Mouse (Mus musculus) olfactory bulb, adult 2 months (tissue): ENCODE data around the gene Aspscr1. TPM values are rescaled to one million over a fixed set of nuclear protein-coding genes. Genes with fewer than 3 reads are reported as not detected.

Experiments
- H3K27ac ChIP-seq: fragments of 200-500 bp; 2 replicates; pipeline ENCODE4 v1.5.1; 2012; ENCODE audit warnings: low read depth, low read length; ENCODE audit not compliant: insufficient read depth
- H3K4me1 ChIP-seq: fragments of 200-500 bp; 2 replicates; pipeline ENCODE4 v1.6.1; 2012; ENCODE audit warnings: low read length; ENCODE audit not compliant: control insufficient read depth, insufficient read depth
- H3K4me3 ChIP-seq: fragments of 200-500 bp; 2 replicates; pipeline ENCODE4 v1.5.1; 2012; ENCODE audit warnings: mild to moderate bottlenecking, low read depth, low read length, moderate library complexity; ENCODE audit not compliant: insufficient read depth
- CTCF ChIP-seq: fragments of 200-500 bp; IDR thresholded peaks from 2 replicates; pipeline ENCODE4 v1.5.1; 2012; ENCODE audit warnings: low read depth, mild to moderate bottlenecking, low read length, moderate library complexity; ENCODE audit not compliant: insufficient read depth
- POLR2A ChIP-seq: fragments of 200-500 bp; IDR thresholded peaks from 2 replicates; pipeline ENCODE4 v1.6.1; 2012; ENCODE audit warnings: mild to moderate bottlenecking, low read depth, low read length, moderate library complexity; ENCODE audit not compliant: insufficient read depth
- WGBS: fragments of 180-500 bp; shearing (Covaris S2); methylation state at CpG from one replicate; pipeline ENCODE4 v1.1.7; 2018; 5-methylcytosine and 5-hydroxymethylcytosine counted together
- polyA plus RNA-seq: library from polyadenylated mRNA; stranded (reverse); fragments of >200 nt; gene quantifications from 2 replicates; pipeline ENCODE4 v1.2.4, GENCODE M21; 2012; ENCODE audit warnings: low replicate concordance; ENCODE audit not compliant: missing spikeins, insufficient read depth, insufficient read length

Aspscr1 gene
- polyA plus RNA-seq, result not detected in 2 replicates

DNA sequence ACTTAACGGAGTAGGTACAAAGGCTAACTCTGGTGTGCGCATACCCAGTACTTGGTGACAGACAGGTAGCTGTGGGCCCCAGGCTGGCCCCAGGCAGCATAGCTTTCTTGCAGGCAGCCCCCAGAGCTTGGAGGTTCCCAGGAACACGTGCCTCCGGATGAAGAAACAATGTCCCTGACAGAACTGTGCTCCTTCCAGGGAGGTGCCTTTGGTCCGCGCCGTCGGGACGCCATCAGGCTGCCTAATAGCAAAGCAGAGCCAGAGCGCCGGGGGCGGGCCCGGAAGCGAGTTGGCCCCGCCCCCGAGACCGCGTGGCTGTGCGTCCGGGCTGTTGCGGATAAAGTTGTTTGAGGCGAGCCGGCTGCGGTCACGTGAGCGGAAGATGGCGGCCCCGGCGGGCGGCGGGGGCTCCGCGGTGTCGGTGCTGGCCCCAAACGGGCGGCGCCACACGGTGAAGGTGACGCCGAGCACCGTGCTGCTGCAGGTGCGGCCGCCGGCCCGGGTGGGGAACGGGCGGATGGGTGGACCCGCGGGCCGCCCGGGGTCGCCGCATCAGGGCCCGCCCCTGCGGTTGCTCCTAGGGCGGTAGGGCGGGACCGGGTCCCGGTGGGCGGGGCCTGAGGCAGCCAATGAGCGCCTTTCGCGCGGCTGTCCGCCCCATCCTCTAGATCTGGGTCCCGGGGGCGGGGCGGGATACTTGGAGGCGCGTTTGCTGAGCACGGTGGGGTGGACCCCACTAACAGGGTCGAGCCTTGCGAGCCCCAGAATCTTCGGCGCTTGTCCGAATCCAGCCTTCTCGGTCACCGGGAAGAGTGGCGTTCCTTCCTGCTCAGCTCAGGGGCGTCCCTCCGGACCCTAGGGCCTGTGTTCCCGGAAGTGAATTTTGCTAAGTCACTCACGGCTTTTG, at the start of gene Aspscr1:
Gene Aspscr1, plus strand, starts transcription at position 287 of the 907 bp plus-strand sequence.
- WGBS, result 1% methylated on average over 83 of the region's 83 CpGs
- Histone ChIP-seq H3K27ac (0 out of 2 replicates have a peak within 1 kb of the TSS, but pooled peaks have one; percentile 19), H3K4me3 (peak within 1 kb of the TSS; percentile 85), H3K4me1 (peaks cover 12% of the 10 kb centered on the region)
- peak; percentile 54; the same call in 1 of the 2 replicates for TF ChIP-seq POLR2A
- no peak for TF ChIP-seq CTCF

- 12% methylated on average over 29 of the region's 30 CpGs for WGBS
- Histone ChIP-seq H3K27ac (no peak overlapping the region), H3K4me1 (peaks cover 18% of the 10 kb centered on the region), H3K4me3 (peak overlapping the region; percentile 90)
- TF ChIP-seq POLR2A, result no peak
- peak; percentile 43; the same call in 1 of the 2 replicates for TF ChIP-seq CTCF
Observed at GRCm38 (mm10) chr11:120623961-120624679, 48.7 kb upstream of the Aspscr1 start.

- under 1% methylated on average over 53 of the region's 53 CpGs for WGBS
- peak; percentile 70 for TF ChIP-seq POLR2A
- TF ChIP-seq CTCF, result no peak
- peaks cover 23% of the 10 kb centered on the region for H3K4me1 ChIP-seq
- peak overlapping the region; percentile 90 for H3K4me3 ChIP-seq
- H3K27ac ChIP-seq, result no peak overlapping the region
Observed at GRCm38 (mm10) chr11:120624680-120625111, 48.1 kb upstream of the Aspscr1 start.

GRCm38 (mm10) chr11:120625152-120625775, 47.5 kb upstream of the Aspscr1 start, which contains the start of gene Sirt7:
Sirt7 (minus strand) TSS chr11:120625240.
- Histone ChIP-seq H3K4me1 (peaks cover 29% of the 10 kb centered on the region), H3K4me3 (peak within 1 kb of the TSS; percentile 90), H3K27ac (0 out of 2 replicates have a peak within 1 kb of the TSS, but pooled peaks have one; percentile 22)
- WGBS, result 12% methylated on average over 5 of the region's 5 CpGs
- no peak for TF ChIP-seq CTCF
- TF ChIP-seq POLR2A, result no peak

DNA sequence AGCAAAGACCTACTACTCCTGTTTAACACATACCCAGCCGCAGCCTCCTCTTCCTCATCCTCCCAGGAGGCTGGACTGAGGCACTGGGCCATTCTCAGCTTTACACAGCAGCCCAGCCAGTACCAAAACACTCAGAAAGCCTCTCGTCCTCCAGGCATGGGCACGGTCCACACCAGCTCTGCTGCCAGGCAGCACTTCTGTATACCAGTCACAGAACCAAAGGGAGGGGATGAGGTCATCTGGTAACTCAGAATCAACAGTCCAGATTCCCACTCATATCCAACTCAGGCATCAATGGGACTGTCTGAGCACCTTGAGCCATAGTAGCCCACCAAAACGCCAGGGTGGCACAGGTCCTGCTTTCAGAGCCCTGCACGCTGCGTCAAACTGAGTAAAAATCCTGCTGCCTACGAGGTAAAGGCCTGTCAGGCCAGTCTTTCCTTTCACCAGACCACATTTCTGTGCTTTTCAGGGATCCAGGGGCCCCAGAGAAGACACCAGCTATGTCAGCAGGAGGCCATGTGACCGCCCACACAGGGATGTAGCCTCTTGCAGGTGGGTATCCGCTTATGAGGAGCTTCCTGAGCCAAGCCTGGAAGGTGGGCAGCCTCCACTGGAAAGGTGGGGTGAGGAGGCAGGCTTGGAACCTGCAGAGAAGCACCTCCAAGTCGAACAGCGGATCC, 45.8 kb upstream of the Aspscr1 start:
- TF ChIP-seq CTCF, result no peak
- TF ChIP-seq POLR2A, result no peak
- Histone ChIP-seq H3K4me1 (peaks cover 42% of the 10 kb centered on the region), H3K27ac (no peak overlapping the region), H3K4me3 (no peak overlapping the region)
- 83% methylated on average over 11 of the region's 11 CpGs for WGBS

DNA sequence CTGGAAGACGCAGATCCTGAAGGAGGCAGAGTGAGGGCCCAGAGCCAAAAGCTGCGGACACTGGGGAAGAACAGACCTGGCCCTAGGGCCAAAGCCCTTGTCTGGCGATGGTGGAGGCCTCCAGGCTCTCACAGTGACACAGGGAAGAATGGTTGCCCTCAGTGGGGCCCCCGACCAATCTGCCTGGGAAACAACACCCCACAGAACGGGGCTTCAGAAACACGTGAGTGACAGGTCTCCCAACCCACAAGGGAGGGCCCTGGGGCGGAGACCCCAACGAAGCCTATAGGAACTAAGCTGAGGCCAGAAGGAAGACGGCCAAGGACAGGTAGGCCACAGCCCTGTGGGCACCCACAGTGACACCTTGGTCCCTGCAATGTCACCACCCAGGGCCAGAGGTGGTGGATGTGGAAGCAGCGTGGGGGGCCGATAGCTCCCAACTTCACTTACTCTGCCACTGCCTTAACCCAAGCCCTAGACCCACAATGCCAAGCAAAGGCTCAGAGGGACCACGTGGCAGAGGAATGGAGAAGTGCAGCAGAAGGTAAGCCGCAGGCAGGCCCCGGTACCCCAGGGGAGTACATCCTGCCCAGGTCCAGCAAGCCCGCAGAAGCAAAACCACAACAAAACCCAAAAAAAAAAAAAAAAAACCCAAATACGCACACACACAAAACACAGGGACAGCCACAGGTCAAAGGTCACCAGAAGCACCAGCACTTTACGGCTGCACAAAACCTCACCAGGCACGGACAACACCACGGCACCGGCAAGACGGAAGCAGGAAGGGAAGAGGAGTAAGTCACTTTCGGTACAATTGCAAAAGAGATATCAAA, 45.1 kb upstream of the Aspscr1 start:
- H3K4me3 ChIP-seq, result no peak overlapping the region
- peaks cover 44% of the 10 kb centered on the region for H3K4me1 ChIP-seq
- 83% methylated on average over 22 of the region's 22 CpGs for WGBS
- H3K27ac ChIP-seq, result no peak overlapping the region
- TF ChIP-seq CTCF (no peak), POLR2A (no peak)

DNA sequence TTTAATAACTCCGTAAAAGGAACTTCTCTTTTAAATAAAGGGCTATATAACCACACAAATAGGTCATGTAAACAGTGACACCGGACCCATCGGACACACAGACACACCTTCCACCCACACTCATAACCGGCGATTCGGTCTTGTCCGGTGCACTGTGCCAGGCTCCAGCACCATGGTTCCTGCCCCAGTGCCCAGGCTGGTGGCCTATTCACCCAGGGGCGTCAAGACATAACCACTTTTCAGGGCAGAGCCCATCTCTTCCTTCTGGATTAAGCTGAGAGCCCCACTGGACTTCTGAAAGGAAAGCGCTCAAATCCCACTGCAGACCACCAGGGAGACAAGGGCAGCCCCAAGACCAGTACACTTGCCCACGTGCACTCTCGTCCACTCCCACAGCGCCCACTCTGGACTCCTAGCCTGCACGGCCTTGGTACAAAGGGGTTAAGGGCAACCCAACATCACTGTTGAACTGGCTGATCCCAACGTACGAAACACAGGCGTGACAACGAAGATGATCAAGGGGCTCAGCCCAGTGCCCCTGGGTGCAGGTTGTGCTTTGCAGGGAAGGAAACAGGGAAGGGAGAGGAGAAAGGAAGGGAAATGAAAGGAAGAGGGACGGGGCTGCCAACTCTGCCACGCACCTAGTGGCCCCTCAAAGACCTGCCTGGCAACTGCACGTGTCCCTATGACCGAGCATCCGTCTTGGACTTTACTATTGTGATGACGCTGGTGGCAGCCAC, 44.0 kb upstream of the Aspscr1 start:
- no peak for TF ChIP-seq CTCF
- TF ChIP-seq POLR2A, result no peak
- Histone ChIP-seq H3K4me1 (peaks cover 44% of the 10 kb centered on the region), H3K4me3 (no peak overlapping the region), H3K27ac (no peak overlapping the region)
- whole genome bisulfite sequencing, result 91% methylated on average over 23 of the region's 23 CpGs
